Mouse (Mus musculus): ENCODE measurements at regions not wholly inside any gene's neighbourhood (a gene's known extent, or its start where the extent isn't known, plus 50 kb on each side); places are given as distances from the start of the nearest gene placed in this dataset.
"Not testable (repeated sequence)": the region's sequence is repeated elsewhere in the genome, so short reads cannot be mapped to it uniquely, and the experiment has no call there.

DNA sequence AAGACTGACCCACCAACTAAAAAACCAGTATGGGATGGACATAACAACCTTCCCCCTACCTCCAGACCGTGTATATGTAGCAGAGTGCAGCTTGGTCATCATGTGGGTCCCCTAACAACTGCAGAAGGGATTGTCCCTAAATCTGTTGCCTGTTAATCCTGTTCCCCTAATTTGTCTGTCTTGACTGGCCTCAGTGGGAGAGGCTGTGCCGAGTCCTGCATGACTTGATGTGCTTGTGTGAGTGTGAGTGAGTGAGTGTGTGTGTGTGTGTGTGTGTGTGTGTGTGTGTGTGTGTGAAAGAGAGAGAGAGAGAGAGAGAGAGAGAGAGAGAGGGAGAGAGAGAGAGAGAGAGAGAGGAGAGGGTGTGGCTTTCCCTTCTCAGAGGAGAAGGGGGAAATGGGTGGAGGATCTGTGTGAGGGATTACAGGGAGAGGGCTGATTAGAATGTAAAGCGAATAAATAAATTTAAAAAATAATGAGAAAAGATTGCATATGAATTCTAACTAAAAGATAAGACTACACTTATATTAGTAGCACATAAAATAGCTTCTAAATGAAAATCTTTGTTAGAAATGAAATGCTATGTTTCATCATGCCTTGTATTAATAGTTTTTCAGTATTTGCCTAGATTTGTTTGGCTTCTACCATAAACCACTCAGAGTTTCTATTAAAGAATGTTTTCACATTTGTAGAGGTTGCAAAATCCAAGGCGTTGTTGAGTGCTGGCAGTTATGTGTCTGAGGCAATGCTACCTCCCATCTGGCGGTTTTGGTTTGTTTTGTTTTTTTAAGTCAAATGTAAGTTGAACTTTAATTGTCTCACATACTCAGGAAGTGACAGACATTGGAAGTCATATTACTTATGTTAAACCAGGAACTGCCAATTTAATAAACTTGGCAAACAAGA is 740.9 kb downstream of the Abca13 start:
- DNase-seq (ENCODE audit: low read depth, low spot score): no peak

DNA sequence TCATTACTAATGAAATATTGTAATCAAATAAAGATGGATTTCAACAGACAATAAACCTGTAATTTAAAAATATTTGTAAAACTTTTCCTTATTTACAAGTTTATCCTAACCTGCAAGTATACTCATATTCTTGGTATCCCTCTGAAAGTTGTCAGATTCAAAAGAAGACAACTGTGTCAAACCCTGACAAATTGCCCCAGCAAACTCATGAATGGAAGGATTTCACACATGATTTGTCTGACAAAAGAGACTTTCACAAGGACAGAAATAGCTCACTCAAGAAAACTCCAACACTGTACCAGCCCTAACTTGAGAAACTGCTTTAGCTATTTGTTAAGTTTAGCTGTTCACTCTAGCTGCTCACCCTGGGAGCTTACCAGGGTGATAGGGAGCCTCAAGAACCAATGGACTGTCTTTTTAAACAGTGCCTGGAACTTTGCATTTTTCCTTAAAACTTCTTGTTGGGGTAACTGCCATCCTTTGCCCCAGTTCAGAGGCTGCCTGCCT is 771.0 kb downstream of the Abca13 start:
- no peak for DNase-seq (ENCODE audit: low read depth, low spot score)

DNA sequence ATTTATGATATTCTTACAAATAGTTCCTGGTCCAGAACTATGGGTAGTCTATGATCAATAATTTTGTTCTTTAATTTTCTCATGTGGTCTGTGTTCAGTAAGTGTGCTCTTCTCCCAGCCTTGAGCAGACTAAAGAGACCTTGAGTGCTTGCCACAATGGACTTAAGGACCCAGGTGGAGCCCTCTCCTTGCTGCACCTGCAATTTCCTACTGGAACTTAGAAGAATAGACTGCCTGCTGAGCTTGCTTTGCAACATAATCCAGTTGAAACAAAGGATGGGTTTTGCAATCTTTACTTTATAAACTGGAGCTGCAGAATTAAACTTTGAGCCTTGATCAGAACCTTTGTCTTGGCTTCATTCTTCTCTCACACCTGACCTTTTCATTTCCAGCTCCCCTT is 791.2 kb downstream of the Abca13 start:
- DNase-seq (ENCODE audit: low read depth, low spot score): peak; percentile 60

GRCm38 (mm10) chr11:9994601-9995166 is 802.9 kb downstream of the Abca13 start:
- peak; percentile 9 for DNase-seq (ENCODE audit: low read depth, low spot score)

DNA sequence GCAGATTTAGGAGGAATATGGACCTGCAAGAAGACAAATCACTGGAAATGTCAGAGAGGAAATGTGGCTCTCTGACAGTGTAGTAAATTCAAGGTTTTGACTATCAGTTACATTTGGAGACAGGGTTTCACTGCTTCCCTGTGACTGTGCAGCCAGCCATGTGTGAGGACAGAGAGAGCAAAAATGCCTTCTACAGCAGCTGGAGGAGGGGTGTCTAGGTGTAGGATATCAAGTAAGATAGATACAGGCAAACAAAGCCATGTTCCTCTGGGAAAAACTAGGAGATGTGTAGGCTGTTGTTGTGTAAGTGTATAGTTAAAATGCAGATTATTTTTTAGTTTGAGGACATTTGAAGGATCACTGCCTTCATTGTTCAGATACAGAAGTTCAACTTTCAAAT is 803.6 kb downstream of the Abca13 start:
- DNase-seq (ENCODE audit: low read depth, low spot score): no peak

GRCm38 (mm10) chr11:9997532-9998138 is 805.9 kb downstream of the Abca13 start:
- no peak for DNase-seq (ENCODE audit: low read depth, low spot score)

DNA sequence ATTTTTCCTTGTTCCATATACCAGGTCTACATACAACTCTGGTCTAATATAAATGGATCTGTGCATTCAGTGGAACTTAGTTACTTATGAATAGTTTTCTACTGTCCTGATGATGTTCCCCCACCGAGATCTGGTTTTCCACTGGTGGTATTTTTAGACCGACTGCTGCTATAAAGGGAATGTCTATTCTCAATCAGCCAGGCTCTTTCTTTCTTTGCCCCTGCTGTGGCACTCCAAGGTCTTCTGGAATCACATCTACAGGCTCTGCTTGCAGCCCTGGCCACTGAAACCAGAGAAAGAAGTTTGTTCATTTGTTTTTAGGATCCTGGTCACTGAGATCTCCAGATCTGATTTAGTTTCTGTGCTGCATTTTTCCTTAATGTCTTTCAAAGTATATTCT is 810.4 kb downstream of the Abca13 start:
- no peak for DNase-seq (ENCODE audit: low read depth, low spot score)

DNA sequence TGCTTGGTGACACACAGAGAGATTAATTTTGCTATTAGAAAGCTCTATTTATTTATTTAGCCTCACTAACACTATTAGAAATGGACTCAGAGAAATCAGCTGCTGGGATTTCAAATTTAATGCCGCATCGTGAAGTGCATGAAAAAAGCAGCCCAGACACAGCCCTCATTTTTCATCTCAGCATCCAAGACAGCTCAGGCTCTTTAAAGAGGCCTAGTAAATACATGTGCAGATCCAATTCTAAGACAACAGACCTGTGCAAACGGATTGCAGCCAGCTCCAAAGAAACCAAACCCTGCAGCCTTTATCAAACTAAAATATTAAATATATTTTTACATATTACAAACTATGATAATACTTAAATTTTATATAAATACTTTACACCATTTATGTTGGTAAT is 815.1 kb downstream of the Abca13 start:
- no peak for DNase-seq (ENCODE audit: low read depth, low spot score)

- DNase-seq (ENCODE audit: low read depth, low spot score): no peak
Measured at GRCm38 (mm10) chr11:10046593-10046992, 854.9 kb downstream of the Abca13 start.

- DNase-seq (ENCODE audit: low read depth, low spot score): peak; percentile 85
Measured at GRCm38 (mm10) chr11:10051584-10052210, 860.0 kb downstream of the Abca13 start.

DNA sequence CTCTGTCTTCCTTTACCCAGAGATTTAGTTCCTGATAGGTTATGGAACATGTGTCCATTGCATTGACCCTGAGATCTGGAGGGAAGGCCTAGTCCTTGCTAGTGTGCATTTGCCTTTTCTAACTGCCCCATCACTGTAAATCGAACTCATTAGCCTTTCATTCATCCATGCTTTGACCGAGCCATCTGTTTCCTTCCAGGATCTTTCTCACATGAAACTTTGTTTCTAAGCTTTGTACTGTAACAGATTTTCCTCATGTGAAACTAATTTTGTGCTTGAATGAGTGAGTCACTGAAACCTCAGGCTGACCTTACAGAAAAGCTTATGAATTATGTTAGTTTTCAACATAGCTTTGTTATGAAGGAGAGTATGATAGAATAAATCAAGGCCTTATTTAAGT is 880.1 kb downstream of the Abca13 start:
- no peak for DNase-seq (ENCODE audit: low read depth, low spot score)

GRCm38 (mm10) chr11:10087939-10088338 is 896.2 kb downstream of the Abca13 start:
- DNase-seq (ENCODE audit: low read depth, low spot score): peak; percentile 90

DNA sequence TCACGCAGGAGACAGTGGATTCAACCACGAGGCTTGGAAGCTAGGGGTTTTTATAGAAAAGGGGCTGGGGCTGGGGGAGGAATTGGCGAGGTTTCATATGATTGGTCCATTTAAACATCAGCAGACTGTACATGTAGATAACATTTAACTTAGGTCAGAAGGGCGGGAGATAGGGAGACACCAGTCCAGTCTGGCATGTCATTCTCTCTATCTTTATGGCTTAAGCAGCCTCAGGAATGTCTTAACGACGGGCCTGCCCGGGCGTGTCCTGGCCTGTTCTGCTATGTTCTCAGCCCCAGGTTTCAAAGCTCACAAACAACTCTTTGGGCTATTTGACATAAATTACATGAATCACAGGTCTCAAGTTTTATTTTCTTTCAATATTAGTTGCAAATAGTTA is 910.6 kb downstream of the Abca13 start:
- DNase-seq (ENCODE audit: low read depth, low spot score): not testable (repeated sequence)

- DNase-seq (ENCODE audit: low read depth, low spot score): no peak
Measured at GRCm38 (mm10) chr11:10105077-10105476, 913.3 kb downstream of the Abca13 start.

DNA sequence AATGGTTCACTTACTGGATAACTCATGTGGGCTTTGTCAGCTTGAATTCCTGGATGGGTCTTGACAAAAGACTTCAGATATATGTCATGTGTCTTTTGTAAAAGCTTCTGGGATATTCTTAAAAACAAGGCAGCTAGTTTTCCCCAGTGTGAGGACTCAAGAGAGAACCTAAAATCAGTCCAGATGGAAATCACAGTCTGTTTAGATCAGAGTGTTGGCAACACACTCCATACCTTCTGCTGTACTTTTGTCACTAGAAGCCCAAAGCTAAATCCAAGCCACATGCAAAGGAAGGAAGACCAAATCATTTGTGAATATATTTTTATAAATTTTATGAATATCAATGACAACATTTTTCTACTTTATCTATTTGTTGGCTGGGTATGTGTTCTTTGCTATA is 950.4 kb downstream of the Abca13 start:
- DNase-seq (ENCODE audit: low read depth, low spot score): no peak

DNA sequence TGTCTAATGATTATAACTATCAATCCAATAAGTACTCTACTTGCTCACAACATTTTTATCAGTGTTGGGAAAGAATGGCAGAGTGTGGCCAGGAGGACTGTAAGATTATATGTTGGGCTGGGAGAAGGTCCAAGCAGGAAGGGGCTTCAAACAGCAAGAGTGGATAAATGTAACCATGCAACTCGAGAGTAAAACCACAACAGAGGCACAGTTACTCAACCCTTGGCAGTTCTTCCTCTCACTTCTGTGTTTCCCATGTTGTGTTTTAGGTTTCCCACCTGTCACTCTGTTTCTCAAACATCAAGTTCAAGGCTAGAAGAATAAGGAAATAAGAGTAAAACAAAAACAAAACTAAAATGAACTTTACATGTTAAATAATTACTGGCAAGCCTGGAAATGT is 957.4 kb downstream of the Abca13 start:
- no peak for DNase-seq (ENCODE audit: low read depth, low spot score)

DNA sequence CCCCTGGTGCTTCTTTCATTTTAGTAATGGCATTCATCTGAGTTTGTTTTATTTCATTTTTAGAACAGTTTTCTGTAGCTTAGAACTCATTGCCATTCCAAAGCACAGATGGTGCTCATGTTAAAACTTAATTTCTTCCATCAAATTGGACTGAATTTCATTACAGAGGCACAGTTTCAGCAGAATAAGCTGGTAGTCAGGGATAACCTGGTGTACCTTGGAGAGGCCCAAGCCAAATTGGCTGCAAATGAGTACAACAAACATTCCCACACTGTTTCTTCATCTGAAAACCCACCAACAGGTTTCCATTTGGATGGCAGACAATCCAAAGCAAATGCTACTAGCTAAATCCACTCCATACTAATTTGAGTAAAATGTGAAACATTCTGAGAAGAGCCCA is 960.2 kb upstream of the Vwc2 start:
- DNase-seq (ENCODE audit: low read depth, low spot score): no peak

- DNase-seq (ENCODE audit: low read depth, low spot score): no peak
Measured at GRCm38 (mm10) chr11:10193738-10194137, 920.3 kb upstream of the Vwc2 start.

GRCm38 (mm10) chr11:10194774-10195173 is 919.2 kb upstream of the Vwc2 start:
- no peak for DNase-seq (ENCODE audit: low read depth, low spot score)

DNA sequence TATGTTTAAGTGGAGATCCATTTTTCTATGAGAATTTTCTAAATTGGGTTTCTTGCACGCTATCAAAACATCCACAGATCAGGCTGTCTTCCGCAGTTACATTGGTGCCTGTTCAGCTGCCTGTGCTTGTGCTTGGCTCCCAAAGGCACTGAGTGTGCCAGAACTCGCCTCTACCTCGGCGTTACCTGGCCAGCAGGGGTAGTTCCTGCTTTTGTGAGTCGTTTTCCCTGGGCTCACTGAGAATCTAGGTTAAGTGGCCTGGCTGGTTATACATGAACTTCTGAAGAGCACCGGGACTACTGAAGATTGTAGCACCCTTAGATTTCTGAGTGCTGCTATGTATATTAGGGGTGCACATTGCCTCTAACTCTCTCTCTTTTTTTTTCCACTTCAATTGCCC is 913.0 kb upstream of the Vwc2 start:
- DNase-seq (ENCODE audit: low read depth, low spot score): no peak

GRCm38 (mm10) chr11:10205257-10205656 is 908.8 kb upstream of the Vwc2 start:
- DNase-seq (ENCODE audit: low read depth, low spot score): peak; percentile 55
